Mouse (Mus musculus) megakaryocyte, embryonic 14.5 days (primary cell): Measurements from ENCODE around the gene Gsn.

Source experiments
- FLI1 ChIP-seq: IDR thresholded peaks from 2 replicates; pipeline ENCODE4 v1.6.1; 2012; ENCODE audit warnings: low read length, inconsistent platforms, mixed read lengths
- GATA1 ChIP-seq: IDR thresholded peaks from 3 replicates; pipeline ENCODE4 v1.6.1; 2012; ENCODE audit warnings: mixed read lengths, low read length, inconsistent platforms, borderline replicate concordance

DNA sequence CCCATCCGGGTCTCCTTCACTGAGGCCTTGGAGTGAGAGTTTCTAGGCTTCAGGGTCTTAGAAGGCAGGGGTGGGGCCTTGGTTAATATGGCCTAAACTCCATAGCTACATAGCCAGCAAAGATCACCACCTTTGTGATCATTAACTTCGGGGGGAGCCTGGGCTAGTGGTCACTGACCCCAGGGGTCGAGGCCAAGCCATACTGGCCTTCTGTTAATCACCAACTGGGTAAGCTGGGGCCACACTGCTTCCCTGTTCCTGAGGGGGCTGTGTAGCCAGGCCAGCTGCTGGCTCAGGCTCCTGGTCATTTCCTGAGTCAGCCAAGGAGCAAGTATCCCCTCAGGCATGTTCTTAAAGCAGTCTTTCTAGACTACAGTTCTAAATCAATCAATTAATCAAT, 23.8 kb downstream of the Gsn start:
- TF ChIP-seq GATA1 (no peak), FLI1 (no peak)
